Mouse (Mus musculus): ENCODE results near the gene Taar8b. TPM values are rescaled to one million over a fixed set of nuclear protein-coding genes. Genes with fewer than 3 reads are reported as not detected.

Taar8b gene
- total RNA-seq (2023), result not detected

GRCm38 (mm10) chr10:24092194-24092593, at the start of gene Taar8b:
Taar8b (minus strand) TSS chr10:24092294.

GRCm38 (mm10) chr10:24109434-24109833, 17.3 kb upstream of the Taar8b start, which contains the start of gene Taar9:
Taar9 (minus strand) TSS chr10:24109534.

GRCm38 (mm10) chr10:24101812-24102211, 9.7 kb upstream of the Taar8b start, which contains the start of gene Taar8c:
Taar8c (minus strand) TSS chr10:24101912.

GRCm38 (mm10) chr10:24076200-24076599, 15.9 kb downstream of the Taar8b start, which contains the start of gene Taar8a:
Taar8a (plus strand) TSS chr10:24076500.

GRCm38 (mm10) chr10:24049210-24049609, 42.9 kb downstream of the Taar8b start, which contains the start of gene Taar7f:
Taar7f (plus strand) TSS chr10:24049510.

Other genes starting within 250 kb of the Taar8b start
- gene Vnn3, start 240.8 kb downstream of the Taar8b start, total RNA-seq (2023), result not detected
- not detected for gene Vnn1, start 197.6 kb downstream of the Taar8b start, total RNA-seq (2023)
- gene Taar1, start 171.9 kb downstream of the Taar8b start, total RNA-seq (2023), result not detected
- not detected for gene Taar2, start 153.7 kb downstream of the Taar8b start, total RNA-seq (2023)
- not detected for gene Taar3, start 142.7 kb downstream of the Taar8b start, total RNA-seq (2023)
- not detected for gene Taar4, start 131.8 kb downstream of the Taar8b start, total RNA-seq (2023)
- not detected for gene Taar5, start 121.6 kb downstream of the Taar8b start, total RNA-seq (2023)
- gene Taar6, start 106.6 kb downstream of the Taar8b start, total RNA-seq (2023), result not detected
- gene Taar7a, start 98.8 kb downstream of the Taar8b start, total RNA-seq (2023), result not detected
- not detected for gene Taar7b, start 92.4 kb downstream of the Taar8b start, total RNA-seq (2023)
- gene Taar7d, start 65.1 kb downstream of the Taar8b start, total RNA-seq (2023), result not detected
- not detected for gene Taar7e, start 54.7 kb downstream of the Taar8b start, total RNA-seq (2023)
- not detected for gene Taar7f, start 42.8 kb downstream of the Taar8b start, total RNA-seq (2023)
- not detected for gene Taar8a, start 15.8 kb downstream of the Taar8b start, total RNA-seq (2023)
- not detected for gene Taar8c, start 9.6 kb upstream of the Taar8b start, total RNA-seq (2023)
- gene Taar9, start 17.2 kb upstream of the Taar8b start, total RNA-seq (2023), result not detected
- 10 to 100 TPM; 21.0 to 21.9 TPM for gene Stx7, start 57.0 kb upstream of the Taar8b start, total RNA-seq (2023)
- gene Moxd1, start 131.2 kb upstream of the Taar8b start, total RNA-seq (2023), result not detected